Mouse (Mus musculus): ENCODE results near the gene Mapk14.

Mapk14 gene

GRCm38 (mm10) chr17:28780836-28781235, 89.7 kb downstream of the Mapk14 start:
- CTCF ChIA-PET = interaction anchor here in 1 of 4 experiments (0.7 kb wide), 1 partner anchor 11 kb away, joined by 3 read pairs; no protein-coding TSS in a partner anchor
- POLR2A ChIA-PET = interaction anchor here in 3 of 4 experiments (1.2 to 2.2 kb wide), 10 partner anchors 9 to 150 kb away, joined by 3 to 8 read pairs (median 4); partner anchors contain the start of gene Brpf3 (in 2 of the 3)

- ChIA-PET CTCF (interaction anchor here in 2 of 4 experiments (0.7 to 1.0 kb wide), 2 partner anchors 12 to 95 kb away, joined by 3 read pairs; no protein-coding TSS in a partner anchor), POLR2A (interaction anchor here in 3 of 4 experiments (0.6 to 2.3 kb wide), 15 partner anchors 9 to 670 kb away, joined by 3 to 8 read pairs (median 4); partner anchors contain the start of genes Brpf3 (in 2 of the 3) and Mapk14 (in 1 of the 3))
Observed at GRCm38 (mm10) chr17:28781290-28782045, 90.3 kb downstream of the Mapk14 start.

GRCm38 (mm10) chr17:28785036-28785435, 93.9 kb downstream of the Mapk14 start:
- CTCF ChIA-PET = no interaction called here

GRCm38 (mm10) chr17:28787507-28787906, 96.4 kb downstream of the Mapk14 start:
- CTCF ChIA-PET = interaction anchor here (0.5 to 1.9 kb wide), 20 partner anchors 10 to 235 kb away, joined by 3 to 8 read pairs (median 3); partner anchors contain the start of gene Brpf3 (in 1 of the 4)
- POLR2A ChIA-PET = interaction anchor here (0.5 to 5.9 kb wide), 75 partner anchors 8 to 707 kb away, joined by 3 to 113 read pairs (median 4); partner anchors contain the start of genes Brpf3 (in 3 of the 4), Mapk14 (in 2 of the 4), Cdkn1a (in 1 of the 4) and Mapk13 (in 1 of the 4)

More at GRCm38 (mm10) chr17:28785036-28785435, 93.9 kb downstream of the Mapk14 start:
- POLR2A ChIA-PET = interaction anchor here in 2 of 4 experiments (0.6 to 5.9 kb wide), 5 partner anchors 15 to 153 kb away, joined by 3 to 113 read pairs (median 4); partner anchors contain the start of gene Brpf3 (in 1 of the 2)

GRCm38 (mm10) chr17:28797031-28797430, 105.9 kb downstream of the Mapk14 start:
- ChIA-PET POLR2A (interaction anchor here in 3 of 4 experiments (1.0 to 8.7 kb wide), 14 partner anchors 8 to 39 kb away, joined by 3 to 113 read pairs (median 4); no protein-coding TSS in a partner anchor), CTCF (interaction anchor here in 2 of 4 experiments (0.6 to 1.1 kb wide), 6 partner anchors 8 to 193 kb away, joined by 3 to 5 read pairs (median 4); no protein-coding TSS in a partner anchor)

Measured in embryonic stem cell, embryonic (primary cell).